Mouse (Mus musculus): ENCODE measurements around the gene Txndc15.

GRCm38 (mm10) chr13:55727839-55728238, 13.4 kb downstream of the Txndc15 start:
- TF ChIP-seq CTCF (IDR thresholded peaks at IDR 0.05; ENCODE audit: insufficient read depth, low read length) (peak; percentile 26; the same call in 1 of the 2 replicates), POLR2A (IDR thresholded peaks at IDR 0.05; ENCODE audit: borderline replicate concordance, extremely low read depth, low read depth, low read length) (peak; percentile 60; the same call in 1 of the 2 replicates)

Data from lung, adult 2 months (tissue).